Mouse (Mus musculus): ENCODE results near the gene Fbxw5. TPM values are rescaled to one million over a fixed set of nuclear protein-coding genes. Genes with fewer than 3 reads are reported as not detected.

Gene Fbxw5
- polyA plus RNA-seq, 1 experiment from 2014 or later, result 106 TPM

- Histone ChIP-seq H3K27ac (no peak overlapping the region), H3K27me3 (0 out of 2 replicates have a peak, but pooled peaks cover 7% of the 10 kb centered on the region), H3K36me3 (no peaks in the 10 kb centered on the region), H3K9ac (no peak overlapping the region), H3K4me2 (replicated peaks) (no peak overlapping the region), H3K4me1 (peaks cover 20% of the 10 kb centered on the region), H3K9me3 (replicated peaks) (no peaks in the 10 kb centered on the region), H3K4me3 (no peak overlapping the region)
- WGBS, result 90% methylated on average over 2 of the region's 2 CpGs
- no peak for ATAC-seq (ENCODE audit: low FRiP score)
Measured at GRCm38 (mm10) chr2:25465256-25465655, 35.3 kb upstream of the Fbxw5 start.

GRCm38 (mm10) chr2:25465816-25466635 is 34.5 kb upstream of the Fbxw5 start:
- Histone ChIP-seq H3K9ac (no peak overlapping the region), H3K27me3 (0 out of 2 replicates have a peak, but pooled peaks cover 7% of the 10 kb centered on the region), H3K27ac (no peak overlapping the region), H3K36me3 (no peaks in the 10 kb centered on the region), H3K4me1 (peaks cover 18% of the 10 kb centered on the region), H3K9me3 (replicated peaks) (no peaks in the 10 kb centered on the region), H3K4me2 (replicated peaks) (no peak overlapping the region), H3K4me3 (no peak overlapping the region)
- 57% methylated on average over 10 of the region's 10 CpGs for WGBS
- ATAC-seq (ENCODE audit: low FRiP score), result no peak

- Histone ChIP-seq H3K4me2 (replicated peaks) (no peak overlapping the region), H3K36me3 (no peaks in the 10 kb centered on the region)
- 81% methylated on average over 14 of the region's 14 CpGs for WGBS
Measured at GRCm38 (mm10) chr2:25467606-25468303, 32.8 kb upstream of the Fbxw5 start.

GRCm38 (mm10) chr2:25468962-25469915 is 31.3 kb upstream of the Fbxw5 start:
- Histone ChIP-seq H3K4me3 (no peak overlapping the region), H3K27ac (0 out of 2 replicates have a peak overlapping the region, but pooled peaks have one; percentile 4), H3K4me2 (replicated peaks) (no peak overlapping the region), H3K9ac (no peak overlapping the region), H3K9me3 (replicated peaks) (no peaks in the 10 kb centered on the region), H3K27me3 (0 out of 2 replicates have a peak, but pooled peaks cover 7% of the 10 kb centered on the region), H3K36me3 (no peaks in the 10 kb centered on the region), H3K4me1 (peaks cover 13% of the 10 kb centered on the region)
- ATAC-seq (ENCODE audit: low FRiP score), result peak; percentile 43
- WGBS, result 79% methylated on average over 10 of the region's 10 CpGs

More at GRCm38 (mm10) chr2:25467606-25468303, 32.8 kb upstream of the Fbxw5 start:
- no peak overlapping the region for H3K9ac ChIP-seq
- H3K4me1 ChIP-seq, result peaks cover 13% of the 10 kb centered on the region
- H3K4me3 ChIP-seq, result no peak overlapping the region
- H3K9me3 ChIP-seq (replicated peaks), result no peaks in the 10 kb centered on the region
- no peak overlapping the region for H3K27ac ChIP-seq
- H3K27me3 ChIP-seq, result 0 out of 2 replicates have a peak, but pooled peaks cover 7% of the 10 kb centered on the region
- ATAC-seq (ENCODE audit: low FRiP score), result no peak

- Histone ChIP-seq H3K9me3 (replicated peaks) (no peaks in the 10 kb centered on the region), H3K36me3 (no peaks in the 10 kb centered on the region), H3K9ac (no peak within 1 kb of the TSS), H3K27ac (0 out of 2 replicates have a peak within 1 kb of the TSS, but pooled peaks have one; percentile 4), H3K4me3 (no peak within 1 kb of the TSS), H3K4me2 (replicated peaks) (no peak within 1 kb of the TSS), H3K4me1 (peaks cover 13% of the 10 kb centered on the region), H3K27me3 (0 out of 2 replicates have a peak, but pooled peaks cover 7% of the 10 kb centered on the region)
- WGBS, result 68% methylated on average over 6 of the region's 6 CpGs
- no peak for ATAC-seq (ENCODE audit: low FRiP score)
Measured at GRCm38 (mm10) chr2:25469969-25470368, 30.6 kb upstream of the Fbxw5 start, which contains the start of gene Ptgds. Ptgds (minus strand) TSS chr2:25470046.

- Histone ChIP-seq H3K27ac (no peak overlapping the region), H3K4me2 (replicated peaks) (no peak overlapping the region), H3K4me3 (no peak overlapping the region), H3K27me3 (peaks cover 7% of the 10 kb centered on the region; the same call in 1 of the 2 replicates), H3K4me1 (peaks cover 8% of the 10 kb centered on the region), H3K9ac (no peak overlapping the region), H3K9me3 (replicated peaks) (no peaks in the 10 kb centered on the region), H3K36me3 (no peaks in the 10 kb centered on the region)
- no peak for ATAC-seq (ENCODE audit: low FRiP score)
- WGBS, result 79% methylated on average over 2 of the region's 2 CpGs
Measured at GRCm38 (mm10) chr2:25472550-25472949, 28.0 kb upstream of the Fbxw5 start.

- H3K36me3 ChIP-seq, result no peaks in the 10 kb centered on the region
- H3K4me3 ChIP-seq, result no peak overlapping the region
- H3K27me3 ChIP-seq, result peaks cover 5% of the 10 kb centered on the region; the same call in 1 of the 2 replicates
- no peak overlapping the region for H3K27ac ChIP-seq
- H3K9ac ChIP-seq, result no peak overlapping the region
- no peaks in the 10 kb centered on the region for H3K4me1 ChIP-seq
- H3K9me3 ChIP-seq (replicated peaks), result no peaks in the 10 kb centered on the region
- ATAC-seq (ENCODE audit: low FRiP score), result no peak
- 89% methylated on average over 8 of the region's 8 CpGs for WGBS
- H3K4me2 ChIP-seq (replicated peaks), result no peak overlapping the region
Measured at GRCm38 (mm10) chr2:25477541-25477940, 23.0 kb upstream of the Fbxw5 start.

- no peak overlapping the region for H3K4me2 ChIP-seq (replicated peaks)
- H3K9ac ChIP-seq, result no peak overlapping the region
- H3K36me3 ChIP-seq, result no peaks in the 10 kb centered on the region
- peaks cover 5% of the 10 kb centered on the region; the same call in 1 of the 2 replicates for H3K27me3 ChIP-seq
- no peak overlapping the region for H3K4me3 ChIP-seq
- no peaks in the 10 kb centered on the region for H3K4me1 ChIP-seq
- no peaks in the 10 kb centered on the region for H3K9me3 ChIP-seq (replicated peaks)
- WGBS, result 96% methylated on average over 3 of the region's 3 CpGs
- H3K27ac ChIP-seq, result no peak overlapping the region
- ATAC-seq (ENCODE audit: low FRiP score), result no peak
Measured at GRCm38 (mm10) chr2:25477967-25478675, 22.4 kb upstream of the Fbxw5 start.

GRCm38 (mm10) chr2:25479551-25480311 is 20.8 kb upstream of the Fbxw5 start:
- no peak for ATAC-seq (ENCODE audit: low FRiP score)
- H3K4me3 ChIP-seq, result no peak overlapping the region
- H3K27me3 ChIP-seq, result peaks cover 7% of the 10 kb centered on the region; the same call in 1 of the 2 replicates
- no peak overlapping the region for H3K9ac ChIP-seq
- H3K36me3 ChIP-seq, result no peaks in the 10 kb centered on the region
- 78% methylated on average over 10 of the region's 10 CpGs for WGBS
- no peak overlapping the region for H3K27ac ChIP-seq
- no peak overlapping the region for H3K4me2 ChIP-seq (replicated peaks)
- H3K9me3 ChIP-seq (replicated peaks), result no peaks in the 10 kb centered on the region
- no peaks in the 10 kb centered on the region for H3K4me1 ChIP-seq

GRCm38 (mm10) chr2:25480541-25480940 is 20.0 kb upstream of the Fbxw5 start:
- no peak for ATAC-seq (ENCODE audit: low FRiP score)
- no peaks in the 10 kb centered on the region for H3K9me3 ChIP-seq (replicated peaks)
- no peak overlapping the region for H3K27ac ChIP-seq
- no peaks in the 10 kb centered on the region for H3K4me1 ChIP-seq
- no peak overlapping the region for H3K9ac ChIP-seq
- H3K4me2 ChIP-seq (replicated peaks), result no peak overlapping the region
- no peak overlapping the region for H3K4me3 ChIP-seq
- H3K27me3 ChIP-seq, result peaks cover 7% of the 10 kb centered on the region; the same call in 1 of the 2 replicates
- WGBS, result 84% methylated on average over 1 of the region's 1 CpGs
- no peaks in the 10 kb centered on the region for H3K36me3 ChIP-seq
